Mouse (Mus musculus) stomach, embryonic 16.5 days (tissue): ENCODE measurements around the gene Irs1. TPM values are rescaled to one million over a fixed set of nuclear protein-coding genes. Genes with fewer than 3 reads are reported as not detected.

Experiments
- ATAC-seq: fragments of 200-750 bp; cut with Nextera tagmentation; 2 replicates; pipeline ENCODE4 v1.8.0; 2017; ENCODE audit warnings: moderate number of reproducible peaks, moderate TSS enrichment; ENCODE audit not compliant: insufficient read depth, low FRiP score
- H3K27ac ChIP-seq: fragments of 300-500 bp; sonication (generic); 2 replicates; pipeline ENCODE4 v1.5.1; 2014; ENCODE audit warnings: low read length
- H3K27me3 ChIP-seq: fragments of 300-500 bp; sonication (generic); 2 replicates; pipeline ENCODE4 v1.6.1; 2014; ENCODE audit warnings: low read length, control low read depth, mixed read lengths; ENCODE audit not compliant: control insufficient read depth, insufficient read depth
- H3K36me3 ChIP-seq: fragments of 300-500 bp; sonication (generic); 2 replicates; pipeline ENCODE4 v1.6.1; 2014; ENCODE audit warnings: low read length; ENCODE audit not compliant: control insufficient read depth, insufficient read depth
- H3K4me1 ChIP-seq: fragments of 300-500 bp; sonication (generic); 2 replicates; pipeline ENCODE4 v1.6.1; 2014; ENCODE audit warnings: low read length, control low read depth, mixed read lengths; ENCODE audit not compliant: control insufficient read depth, insufficient read depth
- H3K4me2 ChIP-seq: fragments of 300-500 bp; sonication (generic); 2 replicates; pipeline ENCODE4 v1.6.1; 2014; ENCODE audit warnings: low read depth, low read length, mixed read lengths
- H3K4me3 ChIP-seq: fragments of 300-500 bp; sonication (generic); replicated peaks from 2 replicates; pipeline ENCODE4 v1.5.1; 2014; ENCODE audit warnings: mild to moderate bottlenecking, low read length
- H3K9ac ChIP-seq: fragments of 300-500 bp; sonication (generic); 2 replicates; pipeline ENCODE4 v1.6.1; 2014; ENCODE audit warnings: low read length
- H3K9me3 ChIP-seq: fragments of 300-500 bp; sonication (generic); replicated peaks from 2 replicates; pipeline ENCODE4 v1.6.1; 2016; ENCODE audit warnings: low read length, control low read depth; ENCODE audit not compliant: control insufficient read depth
- WGBS: fragments of 180-500 bp; shearing (Covaris S2); extraction: QIAGEN DNeasy Blood & Tissue Kit; methylation state at CpG from one replicate; pipeline ENCODE4 v1.1.7; 2014; 5-methylcytosine and 5-hydroxymethylcytosine counted together
- polyA plus RNA-seq: library from polyadenylated mRNA; unstranded; fragments of >200 nt; fragmentation: Nextera tagmentation; extraction: Ambion mirVana; gene quantifications from 2 replicates; pipeline ENCODE4 v1.2.1, GENCODE M21; 2015

The Irs1 gene
- polyA plus RNA-seq, 1 experiment from 2014 or later = 5.9 TPM

DNA sequence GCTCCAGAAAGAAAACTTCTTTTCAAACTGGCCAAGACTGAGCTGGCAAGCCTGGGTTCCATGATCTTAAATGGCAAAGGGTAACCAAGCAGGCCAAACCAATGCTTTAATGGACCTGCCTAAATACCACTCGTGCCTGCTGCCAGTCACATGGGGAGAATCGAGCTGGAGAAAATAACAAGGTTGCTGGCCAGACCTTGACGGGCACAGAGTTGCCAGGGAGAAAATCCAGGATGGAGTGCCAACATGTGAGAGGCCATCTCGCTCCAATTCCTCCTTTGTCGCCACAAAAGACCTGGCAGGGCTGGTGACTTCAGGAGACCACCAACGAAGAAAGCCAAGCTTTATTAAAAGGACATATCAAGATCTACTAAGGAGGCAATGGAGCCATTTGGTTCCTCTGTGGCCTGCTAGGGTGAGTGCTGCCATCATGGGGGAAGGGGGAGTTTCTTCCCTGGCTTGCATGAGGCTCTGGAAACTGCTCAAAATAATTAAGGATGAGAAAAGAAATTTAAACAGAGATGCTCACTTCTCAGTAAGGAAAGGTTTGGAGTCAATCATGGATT, 47.9 kb downstream of the Irs1 start:
- no peak for ATAC-seq
- Histone ChIP-seq H3K9me3 (no peaks in the 10 kb centered on the region), H3K4me1 (no peaks in the 10 kb centered on the region), H3K4me2 (no peak overlapping the region), H3K27ac (no peak overlapping the region), H3K36me3 (no peaks in the 10 kb centered on the region), H3K27me3 (no peaks in the 10 kb centered on the region), H3K9ac (no peak overlapping the region), H3K4me3 (no peak overlapping the region)
- WGBS = 84% methylated on average over 6 of the region's 6 CpGs

DNA sequence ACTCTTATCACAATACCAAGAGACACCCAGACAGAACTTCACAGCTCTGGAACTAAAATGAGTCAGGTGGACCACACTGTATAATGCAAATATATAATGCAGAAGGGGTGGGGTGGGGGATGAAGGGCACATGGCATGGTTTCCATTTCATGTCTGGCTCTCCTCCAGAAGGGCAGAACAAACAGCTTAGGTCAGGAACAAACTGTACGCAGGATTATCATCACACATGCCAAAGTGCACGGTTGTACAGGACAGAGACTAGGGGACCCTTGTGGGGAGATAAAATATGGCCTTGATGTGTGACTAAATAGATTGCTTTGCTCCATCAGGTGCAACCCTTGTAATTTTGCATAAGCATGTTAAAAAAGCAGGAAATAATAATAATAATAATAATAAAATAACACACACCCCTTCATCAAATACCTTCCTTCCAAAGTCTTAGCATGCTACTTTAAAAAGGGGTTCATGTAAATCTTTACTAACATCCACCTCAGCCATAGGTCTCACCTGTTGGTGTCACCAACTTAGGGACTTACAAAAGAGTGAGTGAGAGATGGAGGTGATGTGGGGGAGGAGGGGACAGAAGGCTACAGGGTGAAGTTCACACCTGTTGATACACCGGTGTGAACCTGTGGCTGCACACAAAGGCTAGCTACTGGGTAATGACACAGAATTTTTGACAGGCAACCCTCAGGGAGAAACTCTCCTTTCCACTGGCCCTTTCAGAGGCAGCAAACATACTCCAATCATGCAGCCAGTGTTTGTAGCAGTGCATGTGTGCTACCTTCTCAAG, 51.6 kb downstream of the Irs1 start:
- Histone ChIP-seq H3K9ac (no peak overlapping the region), H3K4me1 (no peaks in the 10 kb centered on the region), H3K9me3 (no peaks in the 10 kb centered on the region), H3K36me3 (peaks cover 6% of the 10 kb centered on the region; the same call in 1 of the 2 replicates), H3K4me2 (no peak overlapping the region), H3K27me3 (no peaks in the 10 kb centered on the region), H3K27ac (no peak overlapping the region), H3K4me3 (no peak overlapping the region)
- 56% methylated on average over 3 of the region's 3 CpGs for WGBS
- peak; percentile 58; the same call in 1 of the 2 replicates for ATAC-seq

DNA sequence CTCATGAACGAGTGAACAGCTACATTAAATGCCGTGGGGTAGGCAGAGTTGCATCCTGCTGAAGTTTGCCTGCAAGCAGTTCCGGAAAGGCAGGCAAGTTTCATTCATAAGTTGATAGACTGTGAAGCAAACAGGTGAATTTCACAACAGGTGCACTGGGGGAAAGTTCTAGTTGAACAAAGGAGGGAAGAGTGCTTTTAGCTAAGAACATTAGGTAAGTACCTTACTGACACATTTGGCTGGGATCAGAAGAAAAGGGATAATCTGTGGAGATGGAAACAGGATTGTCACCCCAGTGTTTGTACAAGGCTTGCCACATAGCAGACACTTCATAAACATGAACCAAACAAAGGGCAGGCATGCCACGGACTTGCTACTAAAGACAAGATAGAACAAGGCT, 53.0 kb downstream of the Irs1 start:
- H3K4me3 ChIP-seq = no peak overlapping the region
- no peak overlapping the region for H3K9ac ChIP-seq
- no peak overlapping the region for H3K27ac ChIP-seq
- ATAC-seq = no peak
- no peaks in the 10 kb centered on the region for H3K27me3 ChIP-seq
- H3K4me1 ChIP-seq = no peaks in the 10 kb centered on the region
- H3K9me3 ChIP-seq = no peaks in the 10 kb centered on the region
- WGBS = 71% methylated on average over 4 of the region's 4 CpGs
- no peak overlapping the region for H3K4me2 ChIP-seq
- peaks cover 6% of the 10 kb centered on the region; the same call in 1 of the 2 replicates for H3K36me3 ChIP-seq

DNA sequence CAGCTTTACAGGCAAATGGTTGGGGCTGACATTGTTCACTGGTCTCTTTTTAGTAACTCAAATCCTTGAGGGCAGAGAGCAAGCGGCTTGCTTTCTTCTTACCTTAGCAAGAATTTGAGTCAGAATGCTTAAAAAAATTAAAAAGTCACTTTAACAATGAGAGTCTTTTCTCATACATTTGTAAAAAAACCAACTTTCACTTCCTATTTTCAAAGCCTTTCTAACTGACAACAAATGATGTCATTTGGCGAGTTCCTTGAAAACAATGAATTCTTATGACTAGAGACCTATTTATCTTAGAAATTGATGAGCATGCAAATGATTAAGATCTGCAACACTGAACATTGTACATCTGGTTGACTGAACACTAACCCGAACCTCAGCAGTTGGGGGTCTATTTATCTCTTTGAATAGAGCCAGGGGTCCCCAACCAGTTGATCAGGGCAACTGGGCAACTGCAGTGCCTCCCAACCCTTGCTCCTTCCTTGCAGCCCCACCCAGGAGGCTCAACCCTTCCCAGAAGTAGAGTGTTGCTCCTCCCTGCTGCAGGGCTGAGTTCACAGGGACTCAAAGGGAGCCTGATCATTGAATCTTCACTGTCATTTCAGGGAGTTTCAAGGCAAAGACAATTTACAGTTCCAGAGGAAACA, 55.6 kb downstream of the Irs1 start:
- Histone ChIP-seq H3K4me3 (no peak overlapping the region), H3K4me1 (no peaks in the 10 kb centered on the region), H3K4me2 (no peak overlapping the region), H3K27ac (no peak overlapping the region), H3K9ac (no peak overlapping the region), H3K27me3 (no peaks in the 10 kb centered on the region), H3K36me3 (peaks cover 6% of the 10 kb centered on the region; the same call in 1 of the 2 replicates), H3K9me3 (no peaks in the 10 kb centered on the region)
- no peak for ATAC-seq
- 85% methylated on average over 3 of the region's 3 CpGs for WGBS

DNA sequence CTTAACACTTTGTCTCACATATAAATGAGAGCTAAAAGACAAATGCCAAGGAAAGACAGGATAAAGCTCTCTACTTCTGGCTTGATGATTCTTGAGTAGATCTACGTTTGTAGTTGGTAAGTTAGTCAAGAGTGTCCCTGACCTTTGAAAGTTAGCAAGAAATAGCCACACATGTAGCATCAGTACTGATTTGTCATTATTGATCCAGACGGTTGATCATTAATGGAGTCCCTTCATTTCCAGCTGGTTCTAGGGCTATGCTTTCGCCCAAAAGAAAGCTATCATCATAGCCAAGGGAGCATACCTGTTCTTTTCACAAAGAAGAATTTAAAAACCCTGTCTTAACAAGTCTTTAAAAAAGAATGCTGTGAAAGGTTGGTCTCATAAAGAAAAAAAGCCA, 56.6 kb downstream of the Irs1 start:
- ATAC-seq = no peak
- H3K27ac ChIP-seq = no peak overlapping the region
- WGBS = 79% methylated on average over 3 of the region's 3 CpGs
- H3K9me3 ChIP-seq = no peaks in the 10 kb centered on the region
- H3K4me3 ChIP-seq = no peak overlapping the region
- H3K4me2 ChIP-seq = no peak overlapping the region
- no peaks in the 10 kb centered on the region for H3K27me3 ChIP-seq
- H3K9ac ChIP-seq = no peak overlapping the region
- peaks cover 6% of the 10 kb centered on the region; the same call in 1 of the 2 replicates for H3K36me3 ChIP-seq
- no peaks in the 10 kb centered on the region for H3K4me1 ChIP-seq

DNA sequence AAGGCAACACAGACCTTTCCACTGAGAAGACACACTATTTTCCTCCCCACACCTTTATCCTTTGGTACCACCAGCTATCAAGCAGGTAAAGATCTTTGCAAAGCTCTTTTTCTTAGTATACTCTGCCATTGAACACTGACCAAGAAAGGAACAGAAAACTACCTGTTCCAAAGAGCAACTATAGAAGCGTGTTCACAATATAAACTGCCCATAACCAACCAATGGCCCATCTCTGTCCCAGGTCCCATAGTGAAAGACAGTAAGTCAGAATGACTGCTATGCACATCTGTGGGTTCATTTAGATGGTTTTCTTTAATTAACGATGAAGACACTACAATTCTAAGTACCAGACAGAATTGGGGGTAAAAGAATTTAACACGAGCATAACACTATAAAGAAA, 58.4 kb downstream of the Irs1 start, which contains the start of gene Gm9747:
Gene Gm9747, plus strand, starts transcription at position 301 of the 400 bp plus-strand sequence.
- Histone ChIP-seq H3K36me3 (peaks cover 6% of the 10 kb centered on the region; the same call in 1 of the 2 replicates), H3K4me1 (no peaks in the 10 kb centered on the region), H3K4me2 (no peak within 1 kb of the TSS), H3K27ac (no peak within 1 kb of the TSS), H3K9ac (no peak within 1 kb of the TSS), H3K27me3 (no peaks in the 10 kb centered on the region), H3K4me3 (no peak within 1 kb of the TSS), H3K9me3 (no peaks in the 10 kb centered on the region)
- 93% methylated on average over 3 of the region's 3 CpGs for WGBS
- ATAC-seq = no peak

DNA sequence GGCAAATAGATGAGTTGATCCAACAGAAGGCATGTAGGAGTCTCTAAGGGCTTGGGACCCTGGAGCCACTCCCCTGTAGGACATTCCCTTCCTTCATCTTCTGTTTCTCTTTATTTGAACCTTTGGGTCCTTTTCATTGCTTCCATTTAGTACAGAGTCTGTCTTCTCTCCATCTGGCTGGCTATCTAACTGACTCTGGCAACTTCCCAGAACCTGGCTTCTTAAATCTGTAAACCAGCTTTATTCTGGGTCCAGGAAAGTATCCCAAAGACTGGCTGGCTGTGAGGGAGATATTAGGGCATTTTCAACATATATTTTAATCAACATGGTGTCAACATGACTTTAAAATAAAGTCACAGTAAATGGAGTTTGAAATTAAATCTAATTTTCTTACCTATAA, 62.4 kb downstream of the Irs1 start:
- H3K4me3 ChIP-seq = no peak overlapping the region
- no peak overlapping the region for H3K4me2 ChIP-seq
- no peaks in the 10 kb centered on the region for H3K27me3 ChIP-seq
- no peaks in the 10 kb centered on the region for H3K4me1 ChIP-seq
- H3K9ac ChIP-seq = no peak overlapping the region
- ATAC-seq = no peak
- H3K27ac ChIP-seq = no peak overlapping the region
- H3K36me3 ChIP-seq = no peaks in the 10 kb centered on the region
- H3K9me3 ChIP-seq = no peaks in the 10 kb centered on the region

DNA sequence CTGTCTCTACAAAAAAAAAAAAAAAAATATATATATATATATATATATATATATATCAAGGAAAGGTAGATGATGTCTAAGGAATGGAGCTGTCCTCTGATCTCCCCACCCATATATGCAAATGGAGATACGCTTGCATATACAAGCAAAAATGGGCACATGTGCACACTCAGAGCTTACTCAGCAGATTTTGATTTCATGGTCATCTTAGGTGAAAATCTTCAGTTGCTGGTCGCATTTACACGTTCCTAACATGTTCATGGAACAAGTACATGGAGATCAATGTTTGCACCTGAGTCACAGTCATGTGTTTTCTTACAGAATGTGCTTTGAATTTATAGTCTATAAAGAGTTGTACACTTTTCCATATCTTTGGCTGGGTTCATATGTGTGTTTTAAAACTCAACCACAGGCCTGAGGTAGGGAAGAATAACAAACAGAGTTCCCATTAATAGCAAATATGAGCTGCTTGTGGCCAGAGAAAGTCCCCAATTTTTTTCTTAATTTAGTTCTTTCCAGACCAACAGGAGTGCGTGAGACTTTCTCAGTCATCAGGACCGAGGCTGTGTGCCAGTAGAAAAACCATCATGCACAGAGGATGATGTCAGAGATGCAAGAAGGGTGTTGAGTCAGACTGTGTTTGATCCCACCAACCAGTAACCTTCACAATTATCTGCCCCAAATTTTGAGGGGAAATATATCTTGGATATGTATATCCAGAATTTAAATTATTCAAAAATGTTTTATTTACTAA, 68.0 kb downstream of the Irs1 start:
- WGBS = 93% methylated on average over 5 of the region's 5 CpGs
- H3K4me3 ChIP-seq = no peak overlapping the region
- no peak overlapping the region for H3K27ac ChIP-seq
- H3K9me3 ChIP-seq = no peaks in the 10 kb centered on the region
- H3K4me2 ChIP-seq = no peak overlapping the region
- H3K36me3 ChIP-seq = no peaks in the 10 kb centered on the region
- no peak for ATAC-seq
- H3K27me3 ChIP-seq = no peaks in the 10 kb centered on the region
- H3K9ac ChIP-seq = no peak overlapping the region
- 0 out of 2 replicates have a peak, but pooled peaks cover 5% of the 10 kb centered on the region for H3K4me1 ChIP-seq
